Comparison of ENCODE assay signal across 8 mouse cellular contexts in the genomic region with DNA sequence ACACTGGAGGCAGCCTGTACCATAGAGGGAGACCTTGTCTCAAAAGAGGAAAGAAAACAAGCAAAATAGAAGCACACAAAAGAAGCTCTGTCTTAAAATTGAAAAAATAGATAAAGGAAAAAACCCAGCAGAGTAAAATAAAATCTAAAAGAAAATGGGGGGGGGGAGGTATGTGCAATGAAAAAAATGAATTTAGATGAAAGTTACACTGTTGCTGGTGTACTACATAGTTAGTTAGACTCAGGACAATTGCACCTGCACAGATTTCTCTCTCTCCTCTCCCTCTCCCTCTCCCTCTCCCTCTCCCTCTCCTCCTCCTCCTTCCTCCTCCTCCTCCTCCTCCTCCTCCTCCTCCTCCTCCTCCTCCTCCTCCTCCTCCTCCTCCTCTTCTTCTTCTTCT. TPM values are rescaled to one million over a fixed set of nuclear protein-coding genes. Genes with fewer than 3 reads are reported as not detected.
DNase-seq lines count a peak whose midpoint lies in the region; ATAC-seq and TF ChIP-seq lines count a peak whose summit lies in the region.

A gene (minus strand): TSS at position 101 of the 400 bp plus-strand sequence.

- no peak for TF ChIP-seq POLR2A in bone marrow, adult 2 months (IDR thresholded peaks at IDR 0.05; ENCODE audit: borderline replicate concordance, control insufficient read depth, low read depth, low read length)

- H3K27ac ChIP-seq in kidney, postnatal 0 days = peak within 1 kb of the TSS; percentile 91
- H3K27ac ChIP-seq in bone marrow, adult 2 months (ENCODE audit: control insufficient read depth, insufficient read depth, low read depth, low read length, poor library complexity) = peak within 1 kb of the TSS; percentile 95
- H3K27ac ChIP-seq in midbrain, embryonic 16.5 days (ENCODE audit: low read length) = peak within 1 kb of the TSS; percentile 99

- no peaks in the 10 kb centered on the region for H3K36me3 ChIP-seq in kidney, postnatal 0 days (ENCODE audit: insufficient read depth, low read length)
- no peaks in the 10 kb centered on the region for H3K36me3 ChIP-seq in midbrain, embryonic 16.5 days (ENCODE audit: control insufficient read depth, insufficient read depth, low read length)

- H3K4me1 ChIP-seq in kidney, postnatal 0 days (replicated peaks; ENCODE audit: insufficient read depth, low read length) = 0 out of 2 replicates have a peak, but pooled peaks cover 9% of the 10 kb centered on the region
- H3K4me1 ChIP-seq in bone marrow, adult 2 months (ENCODE audit: control insufficient read depth, insufficient read depth, low read length) = peaks cover 8% of the 10 kb centered on the region
- peaks cover 19% of the 10 kb centered on the region for H3K4me1 ChIP-seq in midbrain, embryonic 16.5 days (ENCODE audit: control insufficient read depth, insufficient read depth, low read length)

- H3K4me2 ChIP-seq in kidney, postnatal 0 days (ENCODE audit: low read length) = peak within 1 kb of the TSS; percentile 90
- H3K4me2 ChIP-seq in midbrain, embryonic 16.5 days (ENCODE audit: low read length) = peak within 1 kb of the TSS; percentile 86

- no peak for DNase-seq in kidney, postnatal 0 days (ENCODE audit: low spot score)
- DNase-seq in kidney, postnatal 36 days = no peak
- DNase-seq in heart, adult 8-10 months (ENCODE audit: low spot score) = no peak
- DNase-seq in layer of hippocampus, postnatal 36 days = no peak
- no peak for DNase-seq in cerebellum, adult 9-11 months
- no peak for DNase-seq in spleen, postnatal 10 days (ENCODE audit: low spot score in 2 of 2)

- no peak for ATAC-seq in kidney, postnatal 0 days (replicated peaks; ENCODE audit: low FRiP score, low read depth)
- no peak for ATAC-seq in midbrain, embryonic 16.5 days

- peak within 1 kb of the TSS; percentile 46 for H3K9ac ChIP-seq in kidney, postnatal 0 days (ENCODE audit: low read depth, low read length)
- H3K9ac ChIP-seq in midbrain, embryonic 16.5 days (ENCODE audit: low read depth, low read length) = peak within 1 kb of the TSS; percentile 99

- no peaks in the 10 kb centered on the region for H3K27me3 ChIP-seq in kidney, postnatal 0 days (ENCODE audit: insufficient read depth, low read length)
- H3K27me3 ChIP-seq in midbrain, embryonic 16.5 days (ENCODE audit: control insufficient read depth, insufficient read depth, low read depth, low read length) = no peaks in the 10 kb centered on the region

- H3K9me3 ChIP-seq in kidney, postnatal 0 days (replicated peaks; ENCODE audit: low read length) = no peaks in the 10 kb centered on the region
- no peaks in the 10 kb centered on the region for H3K9me3 ChIP-seq in midbrain, embryonic 16.5 days (replicated peaks; ENCODE audit: control insufficient read depth, low read length, poor library complexity, severe bottlenecking)

- H3K4me3 ChIP-seq in kidney, postnatal 0 days (replicated peaks; ENCODE audit: low read depth, low read length) = peak within 1 kb of the TSS; percentile 66
- H3K4me3 ChIP-seq in bone marrow, adult 2 months (replicated peaks; ENCODE audit: control insufficient read depth, low read depth, low read length) = peak within 1 kb of the TSS; percentile 94
- peak within 1 kb of the TSS; percentile 93 for H3K4me3 ChIP-seq in midbrain, embryonic 16.5 days (ENCODE audit: low read depth, low read length)

- no peak for TF ChIP-seq CTCF in kidney, postnatal 0 days (IDR thresholded peaks at IDR 0.05; ENCODE audit: low read depth)
- no peak for TF ChIP-seq CTCF in bone marrow, adult 2 months (IDR thresholded peaks at IDR 0.05; ENCODE audit: control insufficient read depth, insufficient read depth, low read length)

RNA-seq across cellular contexts. Expression of the gene that starts here (rescaled TPM):
- polyA plus RNA-seq in kidney, postnatal 0 days (2015; fragmentation: Nextera tagmentation; extraction: Ambion mirVana) = 9.1 and 10.2 TPM in 2 replicates
- polyA plus RNA-seq in bone marrow, adult 2 months (2011; ENCODE audit: insufficient read depth, insufficient read length, low replicate concordance, missing spikeins) = 6.8 and 16.7 TPM in 2 replicates
- 10 to 100 TPM; 84.5 to 87.7 (median 86.8) TPM for total RNA-seq in heart, adult 8-10 months (2022)
- total RNA-seq in layer of hippocampus, postnatal 36 days (2021) = 10 to 100 TPM; 88.8 to 90.7 TPM
- 26.7 and 27.8 TPM in 2 replicates for polyA plus RNA-seq in midbrain, embryonic 16.5 days (2015; fragmentation: Nextera tagmentation; extraction: Ambion mirVana)
